Mouse (Mus musculus): Measurements from ENCODE around the gene Il11ra2.
"Not testable (repeated sequence)": the region's sequence is repeated elsewhere in the genome, so short reads cannot be mapped to it uniquely, and the experiment has no call there.

The Il11ra2 gene

GRCm38 (mm10) chr4:42661793-42662192 lies at the start of gene Il11ra2:
Il11ra2 (minus strand) TSS chr4:42661893.
- DNase-seq (ENCODE audit: low read depth, low spot score) = not testable (repeated sequence)

DNA sequence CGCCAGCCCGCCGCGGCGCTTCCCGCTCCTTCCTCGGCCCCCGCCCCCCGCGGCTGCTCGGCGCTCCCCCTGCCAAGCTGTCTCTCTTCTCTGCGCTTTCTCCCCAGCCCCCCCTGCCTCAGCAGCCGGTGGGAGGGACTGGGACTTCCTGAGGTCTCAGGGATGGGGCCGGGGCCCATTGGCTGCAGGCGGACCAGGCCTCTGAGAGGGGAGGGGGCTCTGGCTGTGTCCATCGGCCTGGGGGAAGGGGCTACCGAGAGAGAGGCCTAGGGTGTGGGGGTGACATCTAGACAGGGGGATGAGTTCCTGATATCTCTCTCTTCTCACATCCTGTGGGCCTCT lies 20.5 kb upstream of the Il11ra2 start:
- not testable (repeated sequence) for DNase-seq (ENCODE audit: low read depth, low spot score)

DNA sequence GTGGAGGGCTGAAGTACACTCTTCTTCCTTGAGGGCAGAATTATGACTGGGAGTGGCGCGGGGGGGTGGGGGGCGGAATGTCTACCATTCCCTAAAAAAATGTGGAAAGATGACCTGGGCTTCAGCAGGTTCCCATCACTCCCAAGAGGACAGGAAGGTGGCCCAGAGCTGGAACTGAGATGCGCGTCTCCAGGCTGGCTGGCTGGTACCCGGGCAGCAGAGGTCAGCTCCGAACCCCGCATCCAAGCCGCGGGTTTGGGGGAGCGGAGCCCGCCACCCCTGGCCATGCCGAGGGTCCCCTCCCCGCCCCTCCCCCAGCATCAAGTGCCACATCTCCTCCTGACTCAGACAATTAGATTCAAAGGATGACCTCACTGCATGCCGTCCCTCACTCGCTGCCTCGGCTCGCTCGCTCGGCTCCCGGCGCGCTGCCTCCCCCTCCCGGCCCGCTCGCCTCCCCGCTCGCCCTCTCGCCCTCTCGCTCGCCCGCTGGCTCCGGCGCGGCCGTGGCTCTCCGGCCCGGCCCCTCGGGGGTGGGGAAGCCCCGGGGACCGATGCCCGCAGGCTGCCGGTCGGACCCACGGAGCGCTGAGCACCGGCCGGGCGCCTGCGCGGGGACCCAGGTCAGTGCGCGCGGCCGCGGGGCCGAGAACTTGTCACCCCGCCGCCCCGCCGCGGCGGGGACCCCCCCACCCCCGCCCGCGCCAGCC lies 19.9 kb upstream of the Il11ra2 start:
- not testable (repeated sequence) for DNase-seq (ENCODE audit: low read depth, low spot score)

- not testable (repeated sequence) for DNase-seq (ENCODE audit: low read depth, low spot score)
Measured at GRCm38 (mm10) chr4:42680374-42681356, 19.0 kb upstream of the Il11ra2 start.

- DNase-seq (ENCODE audit: low read depth, low spot score) = not testable (repeated sequence)
Measured at GRCm38 (mm10) chr4:42679365-42679764, 17.7 kb upstream of the Il11ra2 start.

DNA sequence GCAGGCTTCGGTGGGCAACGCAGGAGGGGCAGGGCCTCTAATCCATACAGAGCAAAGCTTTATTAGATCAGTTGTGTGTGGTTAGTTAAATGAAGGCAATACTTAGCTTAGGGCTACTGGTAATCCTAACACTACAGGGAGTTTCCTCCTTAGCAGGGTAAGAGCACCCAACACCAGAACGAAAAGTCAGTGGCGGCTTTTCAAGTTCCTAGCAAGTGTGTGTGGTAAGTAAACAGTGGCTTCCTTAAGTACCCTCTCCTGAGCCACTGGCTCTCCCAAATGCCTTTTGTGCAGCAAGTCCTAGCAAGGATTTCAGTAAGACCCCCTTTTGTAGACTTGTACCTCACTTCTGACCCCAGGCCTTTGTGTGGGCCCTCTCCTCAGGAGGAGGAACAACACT lies 13.7 kb upstream of the Il11ra2 start:
- not testable (repeated sequence) for DNase-seq (ENCODE audit: low read depth, low spot score)

DNA sequence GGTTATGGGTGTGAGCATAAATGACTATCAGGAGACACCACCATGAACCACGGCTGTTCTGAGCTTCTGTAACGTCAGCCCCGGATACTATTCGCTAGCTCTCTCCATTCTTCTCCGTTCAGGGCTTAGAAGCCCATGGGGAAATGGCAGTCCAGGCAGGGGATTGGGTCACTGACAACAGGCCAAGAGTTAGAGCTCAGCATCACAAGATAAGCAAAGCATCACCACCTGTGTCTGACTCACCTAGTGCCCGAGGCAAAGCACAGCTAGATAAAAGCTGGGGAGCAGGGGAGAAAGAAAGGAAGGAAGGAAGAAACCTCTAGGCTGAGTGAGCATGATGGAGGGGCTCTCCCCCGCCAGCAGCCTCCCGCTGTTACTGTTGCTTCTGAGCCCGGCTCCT lies 6.7 kb downstream of the Il11ra2 start, which contains the start of gene Ccl27b:
Gene Ccl27b (plus strand): TSS at position 301 of the 400 bp plus-strand sequence.
- not testable (repeated sequence) for DNase-seq (ENCODE audit: low read depth, low spot score)

- not testable (repeated sequence) for DNase-seq (ENCODE audit: low read depth, low spot score)
Measured at GRCm38 (mm10) chr4:42629419-42629818, 32.3 kb downstream of the Il11ra2 start, which contains the start of gene Gm2564. Gm2564 (plus strand) TSS chr4:42629719.

DNA sequence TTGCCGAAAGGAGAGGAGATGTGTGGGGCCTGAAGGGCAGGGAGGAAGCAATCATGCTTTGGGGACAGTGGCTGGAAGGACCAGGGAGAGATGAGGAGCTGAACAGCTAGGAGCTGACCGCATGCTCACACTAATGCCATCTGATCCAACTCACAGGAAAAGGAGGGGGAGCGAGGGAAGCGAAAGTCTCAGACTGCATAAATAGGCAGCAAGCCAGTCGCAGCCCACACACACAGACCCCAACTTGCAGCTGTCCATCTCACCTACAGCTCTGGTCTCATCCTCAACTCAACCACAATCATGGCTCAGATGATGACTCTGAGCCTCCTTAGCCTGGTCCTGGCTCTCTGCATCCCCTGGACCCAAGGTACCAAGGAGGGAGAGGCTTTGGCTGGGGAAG lies 49.8 kb downstream of the Il11ra2 start, which contains the start of gene Gm10591:
Gene Gm10591 (plus strand): TSS at position 301 of the 400 bp plus-strand sequence.
- not testable (repeated sequence) for DNase-seq (ENCODE audit: low read depth, low spot score)

Measured in brain, adult 2 months (tissue).